Mouse (Mus musculus): ENCODE measurements around the gene Zfp106.

DNA sequence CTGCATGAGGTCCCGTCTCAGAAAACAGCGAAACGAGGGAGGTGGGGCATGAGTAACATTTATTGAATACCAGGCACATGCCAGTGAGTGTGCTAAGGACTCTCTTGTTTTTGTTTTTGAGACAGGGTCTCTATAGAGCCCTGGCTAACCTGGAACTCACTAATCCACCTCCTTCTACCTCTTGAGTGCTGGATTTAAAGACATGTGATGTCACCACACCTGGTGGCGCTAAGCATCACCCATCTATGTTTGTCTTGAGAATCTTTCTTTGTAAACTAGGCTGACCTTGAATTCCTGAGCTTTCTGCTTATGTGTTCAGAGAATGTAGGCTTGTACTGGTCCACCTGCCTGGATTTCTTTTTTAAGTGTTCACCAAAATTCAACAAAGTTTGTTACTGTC lies 14.2 kb upstream of the Zfp106 start:
- no peak for TF ChIP-seq CTCF (conservative IDR thresholded peaks at IDR 0.05; ENCODE audit: insufficient read depth, insufficient read length, low read depth, low read length)
- no peak for TF ChIP-seq POLR2A (IDR thresholded peaks at IDR 0.05; ENCODE audit: low read depth, low read length)

Measured in kidney, adult 2 months (tissue).